Mouse (Mus musculus): Measurements from ENCODE around the gene Msl1. TPM values are rescaled to one million over a fixed set of nuclear protein-coding genes. Genes with fewer than 3 reads are reported as not detected.

The Msl1 gene
- polyA plus RNA-seq, 1 experiment from 2014 or later, result 25.0 TPM

DNA sequence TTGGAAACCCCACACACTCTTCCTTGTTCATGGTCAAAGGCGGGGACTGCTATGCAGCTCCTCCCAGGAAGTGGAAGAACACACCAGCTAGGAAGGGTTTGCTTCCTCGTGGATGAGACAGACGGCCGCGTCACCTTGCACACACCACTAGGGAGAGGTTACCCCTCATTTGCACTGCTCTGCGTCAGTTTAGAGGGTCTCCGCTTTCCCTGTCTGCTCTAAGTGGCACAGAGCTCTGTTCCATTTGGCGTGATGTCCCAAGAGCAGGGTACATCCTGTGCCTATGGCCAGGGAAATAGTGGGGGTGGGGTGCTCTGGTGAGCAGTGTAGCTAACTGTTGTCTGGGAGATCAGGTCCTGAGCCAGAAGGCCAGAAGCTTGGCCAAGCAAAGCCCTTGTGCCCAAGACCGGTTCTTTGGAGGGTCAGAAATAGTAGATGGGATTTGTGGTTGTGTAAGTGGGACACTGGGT lies 41.1 kb upstream of the Msl1 start:
- Histone ChIP-seq H3K36me3 (peaks cover 26% of the 10 kb centered on the region), H3K4me3 (no peak overlapping the region), H3K4me1 (peaks cover 50% of the 10 kb centered on the region), H3K9me3 (replicated peaks) (no peaks in the 10 kb centered on the region), H3K27me3 (ENCODE audit: low read depth, poor library complexity, severe bottlenecking) (no peaks in the 10 kb centered on the region), H3K27ac (peak overlapping the region; percentile 51)
- WGBS, result 77% methylated on average over 9 of the region's 9 CpGs
- no peak for DNase-seq (ENCODE audit: low spot score)

DNA sequence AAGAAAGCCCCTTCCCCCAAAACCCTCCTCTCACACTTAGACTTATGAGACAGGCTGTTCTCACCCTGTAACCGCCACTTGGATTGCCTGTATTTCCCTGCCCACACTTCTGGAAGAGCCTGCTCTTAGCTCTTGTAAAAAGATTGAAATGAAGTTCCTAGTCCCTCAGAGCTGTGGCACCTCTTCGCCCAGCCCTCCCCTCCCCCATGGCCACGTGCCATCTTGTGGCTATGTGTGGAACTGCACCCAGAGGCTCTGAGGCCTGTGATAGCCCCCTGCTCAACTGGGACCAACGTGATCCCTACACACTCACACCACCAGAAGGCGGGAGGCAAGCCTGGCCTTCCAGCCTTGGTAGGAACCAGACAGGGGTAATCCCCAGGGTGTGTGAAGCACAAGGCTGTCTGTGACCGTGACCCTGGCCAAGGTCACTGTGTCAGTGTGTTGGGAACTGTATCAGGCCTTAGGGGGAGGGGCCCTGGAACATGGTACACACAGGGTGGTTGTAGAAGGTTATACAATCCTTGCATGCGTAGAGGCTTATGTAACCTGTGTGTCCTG lies 40.6 kb upstream of the Msl1 start:
- peak overlapping the region; percentile 51 for H3K27ac ChIP-seq
- DNase-seq (ENCODE audit: low spot score), result peak; percentile 90
- H3K4me1 ChIP-seq, result peaks cover 45% of the 10 kb centered on the region

DNA sequence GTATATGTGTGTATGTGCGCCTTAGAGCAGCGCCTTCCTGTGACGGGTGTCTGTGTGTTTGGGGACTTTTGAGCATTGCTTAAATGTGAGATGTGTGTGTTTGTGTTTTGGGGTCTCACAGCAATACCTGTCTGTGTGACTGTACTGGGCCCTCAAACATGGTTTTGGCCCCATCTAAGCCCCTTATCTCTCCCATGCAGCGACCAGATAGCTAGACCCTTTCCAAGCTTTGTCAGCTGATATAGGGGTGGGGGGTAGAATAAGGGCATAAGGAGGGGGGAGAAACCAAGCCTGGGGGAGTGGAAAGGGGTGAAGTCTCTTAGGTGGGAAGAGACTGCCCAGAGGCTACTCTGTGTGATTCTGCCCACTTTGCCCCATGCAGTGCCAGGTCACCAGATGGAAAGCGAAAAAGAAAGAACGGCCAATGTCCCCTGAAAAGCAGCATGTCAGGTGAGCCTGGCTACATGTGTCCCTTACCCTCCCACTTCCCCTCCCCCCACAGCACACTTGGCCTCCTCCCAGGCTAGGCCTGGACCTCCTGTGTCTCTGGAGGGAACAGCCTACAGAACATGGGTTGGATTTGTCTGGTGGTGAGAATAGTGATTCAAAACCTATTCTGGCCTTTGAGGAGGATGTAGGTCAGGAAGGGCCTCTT lies 39.5 kb upstream of the Msl1 start:
- Histone ChIP-seq H3K27me3 (ENCODE audit: low read depth, poor library complexity, severe bottlenecking) (no peaks in the 10 kb centered on the region), H3K27ac (no peak overlapping the region; the same call in 1 of the 2 replicates), H3K4me3 (no peak overlapping the region), H3K4me1 (peaks cover 34% of the 10 kb centered on the region), H3K36me3 (peaks cover 36% of the 10 kb centered on the region), H3K9me3 (replicated peaks) (no peaks in the 10 kb centered on the region)
- DNase-seq (ENCODE audit: low spot score), result no peak
- WGBS, result 94% methylated on average over 6 of the region's 6 CpGs

More for the DNA sequence above, 40.6 kb upstream of the Msl1 start:
- H3K36me3 ChIP-seq, result peaks cover 26% of the 10 kb centered on the region
- H3K27me3 ChIP-seq (ENCODE audit: low read depth, poor library complexity, severe bottlenecking), result no peaks in the 10 kb centered on the region
- no peaks in the 10 kb centered on the region for H3K9me3 ChIP-seq (replicated peaks)
- 28% methylated on average over 7 of the region's 7 CpGs for WGBS
- H3K4me3 ChIP-seq, result no peak overlapping the region

DNA sequence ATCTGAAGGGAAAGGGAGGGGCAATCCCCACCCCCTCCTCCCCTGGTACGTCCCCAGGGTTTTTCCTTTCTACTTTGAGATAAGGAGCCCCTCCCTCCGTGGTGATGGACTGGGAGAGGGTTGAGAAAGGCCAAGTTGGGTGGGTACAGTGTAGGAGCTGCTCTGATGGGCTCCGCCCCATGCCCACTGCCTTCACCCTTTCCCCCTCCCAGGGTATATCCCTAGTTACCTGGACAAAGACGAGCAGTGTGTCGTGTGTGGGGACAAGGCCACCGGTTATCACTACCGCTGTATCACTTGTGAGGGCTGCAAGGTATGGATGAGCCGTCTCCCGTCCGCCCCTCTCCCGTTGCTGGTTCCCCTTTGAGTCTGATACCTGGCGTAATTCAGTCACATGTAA lies 38.6 kb upstream of the Msl1 start:
- Histone ChIP-seq H3K27me3 (ENCODE audit: low read depth, poor library complexity, severe bottlenecking) (no peaks in the 10 kb centered on the region), H3K36me3 (peaks cover 44% of the 10 kb centered on the region), H3K9me3 (replicated peaks) (no peaks in the 10 kb centered on the region), H3K4me1 (peaks cover 25% of the 10 kb centered on the region), H3K27ac (no peak overlapping the region), H3K4me3 (no peak overlapping the region)
- 90% methylated on average over 12 of the region's 12 CpGs for WGBS
- no peak for DNase-seq (ENCODE audit: low spot score)

DNA sequence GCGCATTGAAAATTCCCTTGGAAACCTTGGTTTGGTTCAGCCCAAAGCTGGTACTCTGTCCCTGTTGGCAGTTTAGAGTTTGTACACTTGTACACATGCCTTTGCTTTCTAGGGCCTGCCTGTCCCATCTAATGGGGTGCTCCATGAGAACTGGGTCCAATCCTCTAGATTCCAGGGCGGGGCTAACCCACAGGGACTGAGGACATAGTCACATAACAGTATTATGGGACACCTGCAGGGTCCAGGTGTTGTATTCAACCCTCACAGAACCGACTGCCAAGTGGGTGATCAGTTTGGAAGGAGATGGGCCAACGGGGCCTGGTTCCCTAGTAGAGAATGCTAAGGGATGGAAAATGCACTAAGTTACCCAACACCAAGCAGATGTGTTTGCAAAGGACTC lies 33.4 kb upstream of the Msl1 start:
- peaks cover 65% of the 10 kb centered on the region for H3K36me3 ChIP-seq
- H3K4me3 ChIP-seq, result no peak overlapping the region
- WGBS, result 92% methylated on average over 4 of the region's 4 CpGs
- H3K27me3 ChIP-seq (ENCODE audit: low read depth, poor library complexity, severe bottlenecking), result no peaks in the 10 kb centered on the region
- H3K4me1 ChIP-seq, result peaks cover 26% of the 10 kb centered on the region
- no peak for DNase-seq (ENCODE audit: low spot score)
- no peaks in the 10 kb centered on the region for H3K9me3 ChIP-seq (replicated peaks)
- H3K27ac ChIP-seq, result no peak overlapping the region

DNA sequence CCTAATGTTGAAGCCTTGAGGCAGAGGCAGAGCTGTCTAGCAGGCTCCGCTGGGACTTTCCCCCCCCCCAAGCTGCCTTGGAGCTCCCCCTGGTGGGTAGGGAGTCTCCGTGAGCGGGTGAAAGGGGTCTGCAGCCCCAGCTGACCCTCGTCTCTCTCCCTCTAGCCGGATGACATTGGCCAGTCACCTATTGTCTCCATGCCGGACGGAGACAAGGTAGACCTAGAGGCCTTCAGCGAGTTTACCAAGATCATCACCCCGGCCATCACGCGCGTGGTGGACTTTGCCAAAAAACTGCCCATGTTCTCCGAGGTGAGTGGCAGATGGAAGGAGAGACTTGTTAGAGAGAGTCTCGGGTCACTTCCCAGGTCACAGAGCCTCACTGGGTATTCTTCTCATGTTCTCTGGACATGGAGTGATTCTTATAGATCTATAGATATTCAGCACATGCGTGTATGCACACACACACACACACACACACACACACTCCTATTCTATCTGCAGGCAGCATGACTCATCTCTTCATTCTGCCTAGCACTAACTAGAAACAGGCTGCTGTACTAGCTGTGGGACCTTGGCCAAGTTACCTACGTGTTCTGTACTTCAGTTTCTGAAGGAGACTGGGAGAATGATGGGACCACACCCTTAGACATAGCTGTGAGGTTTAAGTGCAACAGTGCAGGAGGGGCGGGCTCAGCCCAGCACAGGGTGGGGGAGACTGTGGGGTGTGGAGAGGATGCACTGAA lies 32.4 kb upstream of the Msl1 start:
- Histone ChIP-seq H3K4me1 (peaks cover 36% of the 10 kb centered on the region), H3K27ac (no peak overlapping the region), H3K36me3 (peaks cover 63% of the 10 kb centered on the region), H3K27me3 (ENCODE audit: low read depth, poor library complexity, severe bottlenecking) (no peaks in the 10 kb centered on the region), H3K4me3 (no peak overlapping the region), H3K9me3 (replicated peaks) (no peaks in the 10 kb centered on the region)
- 70% methylated on average over 17 of the region's 17 CpGs for WGBS
- no peak for DNase-seq (ENCODE audit: low spot score)

DNA sequence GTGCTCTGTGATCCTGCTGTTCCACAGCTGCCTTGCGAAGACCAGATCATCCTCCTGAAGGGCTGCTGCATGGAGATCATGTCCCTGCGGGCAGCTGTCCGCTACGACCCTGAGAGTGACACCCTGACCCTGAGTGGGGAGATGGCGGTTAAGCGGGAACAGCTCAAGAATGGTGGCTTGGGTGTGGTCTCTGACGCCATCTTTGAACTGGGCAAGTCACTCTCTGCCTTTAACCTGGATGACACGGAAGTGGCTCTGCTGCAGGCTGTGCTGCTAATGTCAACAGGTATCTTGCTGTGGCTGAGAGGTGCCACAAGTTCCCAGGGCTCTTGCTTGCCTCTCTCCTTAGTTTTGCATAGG lies 31.8 kb upstream of the Msl1 start:
- Histone ChIP-seq H3K27ac (no peak overlapping the region), H3K4me3 (no peak overlapping the region), H3K4me1 (peaks cover 42% of the 10 kb centered on the region), H3K9me3 (replicated peaks) (no peaks in the 10 kb centered on the region), H3K27me3 (ENCODE audit: low read depth, poor library complexity, severe bottlenecking) (no peaks in the 10 kb centered on the region), H3K36me3 (peaks cover 63% of the 10 kb centered on the region)
- WGBS, result 88% methylated on average over 8 of the region's 8 CpGs
- DNase-seq (ENCODE audit: low spot score), result no peak

DNA sequence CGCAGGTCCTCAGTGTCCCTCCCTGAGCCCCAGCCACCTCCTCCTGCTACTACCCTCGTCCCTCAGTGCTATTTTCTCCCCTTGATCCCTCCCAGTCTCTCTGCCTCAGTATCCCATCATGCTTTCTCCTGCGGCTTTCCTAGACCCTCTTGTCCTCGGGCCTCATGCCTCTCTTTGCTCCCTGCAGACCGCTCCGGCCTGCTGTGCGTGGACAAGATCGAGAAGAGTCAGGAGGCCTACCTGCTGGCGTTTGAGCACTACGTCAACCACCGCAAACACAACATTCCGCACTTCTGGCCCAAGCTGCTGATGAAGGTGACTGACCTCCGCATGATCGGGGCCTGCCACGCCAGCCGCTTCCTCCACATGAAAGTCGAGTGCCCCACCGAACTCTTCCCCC lies 31.2 kb upstream of the Msl1 start:
- Histone ChIP-seq H3K36me3 (peaks cover 65% of the 10 kb centered on the region), H3K4me1 (peaks cover 45% of the 10 kb centered on the region), H3K27ac (no peak overlapping the region), H3K4me3 (no peak overlapping the region; the same call in 1 of the 2 replicates), H3K9me3 (replicated peaks) (no peaks in the 10 kb centered on the region), H3K27me3 (ENCODE audit: low read depth, poor library complexity, severe bottlenecking) (no peaks in the 10 kb centered on the region)
- WGBS, result 82% methylated on average over 18 of the region's 18 CpGs
- DNase-seq (ENCODE audit: low spot score), result no peak

DNA sequence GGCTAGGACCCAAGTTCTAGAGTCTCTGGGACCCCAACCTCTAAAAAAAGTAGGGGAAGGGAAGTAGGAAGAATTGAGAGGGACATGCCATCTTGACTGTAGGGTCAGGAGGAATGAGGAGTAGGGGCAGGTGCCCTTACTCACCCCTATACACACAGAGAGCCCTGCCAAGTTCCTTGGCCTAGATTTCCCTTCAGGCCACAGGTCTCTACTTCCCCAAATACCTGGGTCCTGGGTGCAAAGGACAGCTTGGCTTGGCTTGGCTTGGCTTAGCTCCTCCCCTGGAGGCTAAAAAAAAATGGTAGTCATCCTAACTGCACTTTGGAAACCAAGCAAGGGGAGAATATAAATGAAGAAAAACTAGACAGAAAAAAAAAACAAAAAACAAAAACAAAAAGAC lies 30.6 kb upstream of the Msl1 start:
- peaks cover 47% of the 10 kb centered on the region for H3K4me1 ChIP-seq
- DNase-seq (ENCODE audit: low spot score), result no peak
- H3K36me3 ChIP-seq, result peaks cover 71% of the 10 kb centered on the region
- no peak overlapping the region for H3K4me3 ChIP-seq
- H3K9me3 ChIP-seq (replicated peaks), result no peaks in the 10 kb centered on the region
- H3K27ac ChIP-seq, result no peak overlapping the region
- no peaks in the 10 kb centered on the region for H3K27me3 ChIP-seq (ENCODE audit: low read depth, poor library complexity, severe bottlenecking)

DNA sequence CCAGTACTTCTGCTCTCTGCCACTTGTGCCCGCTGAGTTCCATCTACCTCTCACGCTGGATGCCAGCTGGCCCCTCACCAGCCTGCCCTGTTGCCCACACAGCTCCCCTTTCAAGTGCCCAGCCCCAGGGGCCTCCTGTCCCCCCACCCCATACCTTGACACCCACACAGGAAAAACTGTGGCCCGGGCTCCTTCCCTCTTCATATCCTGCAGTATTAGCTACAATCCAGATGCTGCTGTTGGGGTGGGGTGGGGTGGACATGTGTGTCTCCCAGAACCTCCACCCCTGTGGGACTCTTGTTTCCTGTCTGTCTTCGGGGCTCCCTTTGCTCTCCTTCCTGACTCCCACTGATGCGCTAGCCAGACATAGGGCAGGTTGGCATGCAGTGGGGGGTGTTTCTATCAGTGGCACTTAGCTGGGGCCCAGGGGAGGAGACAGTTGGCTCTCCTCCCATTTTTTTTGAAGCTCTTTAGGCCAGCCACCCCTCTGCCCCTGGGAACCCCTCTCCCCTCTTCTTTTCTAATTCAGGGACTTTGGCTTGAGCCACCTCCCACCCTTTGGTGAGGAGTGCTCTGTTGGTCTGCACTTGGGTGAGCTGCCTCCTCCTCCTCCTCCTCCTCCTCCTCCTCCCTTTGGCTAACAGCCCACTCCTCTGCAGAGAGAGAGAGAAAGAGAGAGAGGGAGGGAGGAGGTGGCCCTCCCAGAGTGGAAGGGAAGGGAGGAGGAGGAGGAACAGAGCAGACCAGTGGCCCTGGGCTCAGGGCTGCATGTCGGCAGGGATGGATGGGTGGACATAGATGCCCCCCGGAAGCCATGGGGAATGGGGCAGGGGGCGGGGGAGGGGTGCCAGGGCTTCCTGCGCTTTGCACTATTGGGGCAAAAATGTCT lies 29.7 kb upstream of the Msl1 start:
- WGBS, result 55% methylated on average over 9 of the region's 9 CpGs
- Histone ChIP-seq H3K9me3 (replicated peaks) (no peaks in the 10 kb centered on the region), H3K36me3 (peaks cover 73% of the 10 kb centered on the region), H3K4me3 (0 out of 2 replicates have a peak overlapping the region, but pooled peaks have one; percentile 11), H3K27ac (0 out of 2 replicates have a peak overlapping the region, but pooled peaks have one; percentile 37), H3K27me3 (ENCODE audit: low read depth, poor library complexity, severe bottlenecking) (no peaks in the 10 kb centered on the region), H3K4me1 (peaks cover 47% of the 10 kb centered on the region)
- DNase-seq (ENCODE audit: low spot score), result no peak

DNA sequence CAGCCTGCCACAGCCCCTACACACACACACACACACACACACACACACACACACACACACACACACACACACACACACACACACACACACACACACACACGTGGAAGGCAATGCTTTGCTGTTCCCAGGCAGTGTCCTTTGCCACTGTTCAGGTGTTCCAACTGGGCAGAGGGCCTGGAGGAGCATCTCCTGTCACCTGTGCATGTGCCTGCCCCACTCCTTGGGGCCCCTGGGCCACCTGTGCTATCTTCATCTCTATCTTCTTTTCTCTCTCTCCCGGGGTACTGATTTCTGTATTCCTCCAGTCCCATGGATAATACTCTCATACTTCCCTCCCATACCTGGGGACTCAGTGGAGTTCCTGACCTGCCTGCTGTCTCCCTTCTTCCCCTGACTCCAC lies 29.0 kb upstream of the Msl1 start:
- H3K4me3 ChIP-seq, result no peak overlapping the region
- H3K27me3 ChIP-seq (ENCODE audit: low read depth, poor library complexity, severe bottlenecking), result no peaks in the 10 kb centered on the region
- 38% methylated on average over 2 of the region's 2 CpGs for WGBS
- 0 out of 2 replicates have a peak overlapping the region, but pooled peaks have one; percentile 25 for H3K27ac ChIP-seq
- DNase-seq (ENCODE audit: low spot score), result no peak
- H3K9me3 ChIP-seq (replicated peaks), result no peaks in the 10 kb centered on the region
- peaks cover 69% of the 10 kb centered on the region for H3K36me3 ChIP-seq
- H3K4me1 ChIP-seq, result peaks cover 47% of the 10 kb centered on the region

DNA sequence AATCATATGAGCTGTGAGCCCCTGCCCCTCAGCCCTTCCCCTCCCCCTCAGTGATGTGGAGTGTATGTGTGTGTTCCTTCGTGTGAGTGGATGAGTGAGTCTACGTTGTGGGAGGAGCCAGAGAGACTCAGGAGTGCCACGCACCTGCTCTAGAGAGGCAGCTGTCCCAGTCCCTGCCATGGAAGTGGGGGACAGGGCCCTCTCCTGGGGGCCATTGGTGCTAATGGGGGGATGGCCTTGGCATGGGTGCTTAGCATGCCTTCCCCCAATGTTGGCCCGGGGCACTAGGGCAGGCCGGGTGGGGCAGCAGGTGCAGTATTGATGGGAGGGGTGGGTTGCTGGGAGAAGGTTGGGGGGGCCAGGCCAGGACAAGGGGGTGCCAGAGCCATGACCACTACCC lies 28.5 kb upstream of the Msl1 start:
- no peak for DNase-seq (ENCODE audit: low spot score)
- WGBS, result 63% methylated on average over 5 of the region's 5 CpGs
- H3K9me3 ChIP-seq (replicated peaks), result no peaks in the 10 kb centered on the region
- peaks cover 51% of the 10 kb centered on the region for H3K4me1 ChIP-seq
- 0 out of 2 replicates have a peak overlapping the region, but pooled peaks have one; percentile 27 for H3K4me3 ChIP-seq
- H3K27me3 ChIP-seq (ENCODE audit: low read depth, poor library complexity, severe bottlenecking), result no peaks in the 10 kb centered on the region
- peaks cover 65% of the 10 kb centered on the region for H3K36me3 ChIP-seq
- peak overlapping the region; percentile 25; the same call in 1 of the 2 replicates for H3K27ac ChIP-seq

Measured in limb, embryonic 10.5 days (tissue).